Mouse (Mus musculus): ENCODE data around the gene 4933406M09Rik. TPM values are rescaled to one million over a fixed set of nuclear protein-coding genes. Genes with fewer than 3 reads are reported as not detected.

4933406M09Rik gene
- polyA plus RNA-seq, 1 experiment from 2014 or later: not detected

DNA sequence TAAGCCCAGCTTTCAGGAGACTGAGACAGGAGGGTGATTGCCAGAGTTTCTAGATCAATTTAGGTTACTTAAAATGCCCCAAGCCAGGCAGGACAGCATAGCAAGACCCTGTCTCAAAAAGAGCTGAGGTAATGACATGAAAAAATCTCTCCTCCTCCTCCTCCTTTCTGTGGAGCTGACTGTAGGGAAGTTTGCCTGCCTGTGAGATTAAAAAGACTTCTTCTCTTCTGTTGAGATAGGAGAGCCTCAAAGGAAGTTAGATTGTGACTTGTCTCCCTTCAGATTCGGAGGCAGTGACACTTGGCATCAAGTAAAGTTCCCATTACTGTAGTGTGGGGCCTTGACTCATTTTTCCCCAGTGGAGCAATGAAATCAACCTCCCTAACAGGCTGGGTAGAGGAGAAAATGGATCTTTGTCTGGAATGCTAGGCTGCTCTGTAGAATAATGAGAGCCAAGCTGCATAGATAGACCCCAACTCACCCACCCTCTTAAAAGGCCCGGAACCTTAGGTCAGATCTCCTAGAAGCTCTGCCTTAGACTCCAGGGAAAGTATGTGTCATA is 32.8 kb downstream of the 4933406M09Rik start:
- H3K9ac ChIP-seq (ENCODE audit: low read length): no peak overlapping the region
- no peaks in the 10 kb centered on the region for H3K27me3 ChIP-seq (ENCODE audit: control insufficient read depth, insufficient read depth, low read length)
- no peaks in the 10 kb centered on the region for H3K9me3 ChIP-seq (replicated peaks; ENCODE audit: control insufficient read depth, low read length)
- no peak for ATAC-seq (ENCODE audit: insufficient read depth, low FRiP score)
- peak overlapping the region; percentile 5 for H3K27ac ChIP-seq (ENCODE audit: low read length)
- H3K4me3 ChIP-seq (replicated peaks; ENCODE audit: low read length): no peak overlapping the region
- no peaks in the 10 kb centered on the region for H3K36me3 ChIP-seq (ENCODE audit: control insufficient read depth, insufficient read depth, low read length)
- peaks cover 60% of the 10 kb centered on the region for H3K4me1 ChIP-seq (ENCODE audit: control insufficient read depth, insufficient read depth, low read length)
- H3K4me2 ChIP-seq (ENCODE audit: low read depth, low read length): 0 out of 2 replicates have a peak overlapping the region, but pooled peaks have one; percentile 1
- WGBS: 72% methylated on average over 2 of the region's 2 CpGs

DNA sequence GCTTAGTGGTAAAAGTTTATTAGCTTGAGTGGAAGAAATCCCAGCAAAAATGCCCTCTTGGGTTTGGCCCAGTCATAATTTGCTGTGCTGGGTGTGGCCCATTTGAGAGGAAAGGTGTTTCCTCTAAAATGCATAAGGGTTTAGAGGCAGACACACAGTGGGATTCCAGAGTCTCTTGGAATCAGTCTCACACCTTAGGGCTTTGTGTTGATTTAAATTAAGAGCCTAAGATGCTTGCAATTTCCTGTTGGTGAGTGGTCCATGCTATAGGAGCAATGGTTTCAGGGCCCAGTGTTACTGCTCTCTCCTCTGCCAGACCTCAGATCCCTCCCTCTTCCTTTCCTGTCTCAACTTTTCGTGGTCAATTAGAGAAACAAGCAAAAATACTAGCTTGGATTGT is 33.4 kb downstream of the 4933406M09Rik start:
- Histone ChIP-seq H3K27ac (ENCODE audit: low read length) (peak overlapping the region; percentile 5), H3K4me1 (ENCODE audit: control insufficient read depth, insufficient read depth, low read length) (peaks cover 59% of the 10 kb centered on the region), H3K9ac (ENCODE audit: low read length) (no peak overlapping the region), H3K4me2 (ENCODE audit: low read depth, low read length) (peak overlapping the region; percentile 8; the same call in 1 of the 2 replicates), H3K27me3 (ENCODE audit: control insufficient read depth, insufficient read depth, low read length) (no peaks in the 10 kb centered on the region), H3K4me3 (replicated peaks; ENCODE audit: low read length) (no peak overlapping the region), H3K9me3 (replicated peaks; ENCODE audit: control insufficient read depth, low read length) (no peaks in the 10 kb centered on the region), H3K36me3 (ENCODE audit: control insufficient read depth, insufficient read depth, low read length) (no peaks in the 10 kb centered on the region)
- no peak for ATAC-seq (ENCODE audit: insufficient read depth, low FRiP score)
- 38% methylated on average over 1 of the region's 1 CpGs for WGBS

- Histone ChIP-seq H3K9ac (ENCODE audit: low read length) (no peak overlapping the region), H3K27ac (ENCODE audit: low read length) (peak overlapping the region; percentile 5), H3K4me2 (ENCODE audit: low read depth, low read length) (peak overlapping the region; percentile 8; the same call in 1 of the 2 replicates), H3K36me3 (ENCODE audit: control insufficient read depth, insufficient read depth, low read length) (0 out of 2 replicates have a peak, but pooled peaks cover 5% of the 10 kb centered on the region), H3K9me3 (replicated peaks; ENCODE audit: control insufficient read depth, low read length) (no peaks in the 10 kb centered on the region), H3K4me3 (replicated peaks; ENCODE audit: low read length) (no peak overlapping the region), H3K4me1 (ENCODE audit: control insufficient read depth, insufficient read depth, low read length) (peaks cover 53% of the 10 kb centered on the region), H3K27me3 (ENCODE audit: control insufficient read depth, insufficient read depth, low read length) (no peaks in the 10 kb centered on the region)
- ATAC-seq (ENCODE audit: insufficient read depth, low FRiP score): no peak
- WGBS: 47% methylated on average over 5 of the region's 5 CpGs
Measured at GRCm38 (mm10) chr1:134419751-134420458, 34.2 kb downstream of the 4933406M09Rik start.

DNA sequence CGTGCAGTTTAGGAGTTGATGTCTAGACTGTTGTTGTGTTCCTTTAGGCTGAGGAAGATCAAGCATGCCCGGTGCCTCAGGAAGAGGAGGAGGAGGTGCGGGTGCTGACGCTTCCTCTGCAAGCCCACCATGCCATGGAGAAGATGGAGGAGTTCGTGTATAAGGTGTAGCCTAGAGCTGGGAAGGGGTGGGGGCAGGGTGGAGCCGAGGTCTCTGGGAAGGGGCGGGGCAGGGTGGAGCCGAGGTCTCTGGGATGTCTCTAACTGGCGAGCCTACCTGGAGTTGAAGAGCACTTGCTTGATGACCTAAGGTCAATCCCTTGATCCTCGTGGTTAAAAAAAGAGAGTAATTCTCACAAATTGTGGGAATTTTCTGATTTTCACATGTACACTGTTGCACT is 38.2 kb downstream of the 4933406M09Rik start:
- H3K36me3 ChIP-seq (ENCODE audit: control insufficient read depth, insufficient read depth, low read length): peaks cover 21% of the 10 kb centered on the region
- no peaks in the 10 kb centered on the region for H3K9me3 ChIP-seq (replicated peaks; ENCODE audit: control insufficient read depth, low read length)
- no peak overlapping the region for H3K27ac ChIP-seq (ENCODE audit: low read length)
- WGBS: 61% methylated on average over 10 of the region's 10 CpGs
- no peaks in the 10 kb centered on the region for H3K27me3 ChIP-seq (ENCODE audit: control insufficient read depth, insufficient read depth, low read length)
- no peak overlapping the region for H3K4me3 ChIP-seq (replicated peaks; ENCODE audit: low read length)
- ATAC-seq (ENCODE audit: insufficient read depth, low FRiP score): no peak
- H3K9ac ChIP-seq (ENCODE audit: low read length): no peak overlapping the region
- H3K4me1 ChIP-seq (ENCODE audit: control insufficient read depth, insufficient read depth, low read length): peaks cover 24% of the 10 kb centered on the region
- H3K4me2 ChIP-seq (ENCODE audit: low read depth, low read length): no peak overlapping the region

DNA sequence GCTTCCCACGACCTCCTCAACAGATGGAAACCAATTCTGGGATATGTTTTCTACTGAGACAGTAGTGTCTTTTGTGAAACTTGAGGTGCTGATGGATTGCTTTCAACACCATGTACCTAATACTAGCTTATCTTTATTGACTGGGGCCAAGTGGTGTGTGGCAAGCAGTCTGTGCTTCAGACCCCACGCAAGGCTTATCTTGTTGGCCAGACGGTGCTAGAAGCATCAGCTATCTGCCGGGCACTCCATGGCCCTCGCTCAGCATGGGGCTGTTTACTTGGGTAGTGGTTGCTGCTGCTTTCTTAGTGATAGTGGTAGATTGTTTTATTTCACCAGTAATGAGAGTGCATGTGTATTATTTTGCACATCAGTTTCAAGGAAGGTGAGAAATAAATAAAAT is 40.5 kb downstream of the 4933406M09Rik start:
- ATAC-seq (ENCODE audit: insufficient read depth, low FRiP score): peak; percentile 78; the same call in 1 of the 2 replicates
- WGBS: 79% methylated on average over 5 of the region's 5 CpGs

GRCm38 (mm10) chr1:134433002-134433401 is 47.3 kb downstream of the 4933406M09Rik start:
- no peak for ATAC-seq (ENCODE audit: insufficient read depth, low FRiP score)
- H3K27ac ChIP-seq (ENCODE audit: low read length): no peak overlapping the region
- no peak overlapping the region for H3K9ac ChIP-seq (ENCODE audit: low read length)
- no peaks in the 10 kb centered on the region for H3K4me1 ChIP-seq (ENCODE audit: control insufficient read depth, insufficient read depth, low read length)
- no peaks in the 10 kb centered on the region for H3K9me3 ChIP-seq (replicated peaks; ENCODE audit: control insufficient read depth, low read length)
- H3K4me3 ChIP-seq (replicated peaks; ENCODE audit: low read length): no peak overlapping the region
- H3K4me2 ChIP-seq (ENCODE audit: low read depth, low read length): no peak overlapping the region
- H3K27me3 ChIP-seq (ENCODE audit: control insufficient read depth, insufficient read depth, low read length): no peaks in the 10 kb centered on the region
- H3K36me3 ChIP-seq (ENCODE audit: control insufficient read depth, insufficient read depth, low read length): peaks cover 20% of the 10 kb centered on the region
- 71% methylated on average over 10 of the region's 10 CpGs for WGBS

More for the DNA sequence above, 40.5 kb downstream of the 4933406M09Rik start:
- H3K4me1 ChIP-seq (ENCODE audit: control insufficient read depth, insufficient read depth, low read length): peaks cover 8% of the 10 kb centered on the region; the same call in 1 of the 2 replicates
- H3K27me3 ChIP-seq (ENCODE audit: control insufficient read depth, insufficient read depth, low read length): no peaks in the 10 kb centered on the region
- no peak overlapping the region for H3K9ac ChIP-seq (ENCODE audit: low read length)
- H3K4me3 ChIP-seq (replicated peaks; ENCODE audit: low read length): no peak overlapping the region
- H3K36me3 ChIP-seq (ENCODE audit: control insufficient read depth, insufficient read depth, low read length): peaks cover 31% of the 10 kb centered on the region
- no peak overlapping the region for H3K27ac ChIP-seq (ENCODE audit: low read length)
- H3K9me3 ChIP-seq (replicated peaks; ENCODE audit: control insufficient read depth, low read length): no peaks in the 10 kb centered on the region
- H3K4me2 ChIP-seq (ENCODE audit: low read depth, low read length): no peak overlapping the region

DNA sequence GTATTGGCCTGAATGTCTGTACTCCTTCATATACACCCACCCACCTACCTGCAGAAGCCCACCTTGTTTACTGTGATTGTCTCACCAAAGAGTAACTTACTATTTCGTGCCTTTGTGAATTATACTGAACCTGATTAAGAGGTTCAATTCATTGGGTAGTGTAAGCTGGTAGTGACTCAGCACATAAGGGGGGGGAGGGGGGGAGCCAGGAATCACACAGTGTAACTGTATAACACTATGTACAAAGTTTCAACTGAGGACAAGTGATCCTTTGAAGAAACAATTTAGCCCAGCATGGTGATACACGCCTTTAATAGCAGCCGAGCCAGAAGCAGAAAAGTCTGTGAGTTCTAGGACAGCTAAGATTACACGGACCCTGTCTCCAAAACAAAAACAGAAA is 47.7 kb downstream of the 4933406M09Rik start:
- no peak overlapping the region for H3K4me2 ChIP-seq (ENCODE audit: low read depth, low read length)
- no peak overlapping the region for H3K27ac ChIP-seq (ENCODE audit: low read length)
- ATAC-seq (ENCODE audit: insufficient read depth, low FRiP score): no peak
- no peak overlapping the region for H3K9ac ChIP-seq (ENCODE audit: low read length)
- H3K9me3 ChIP-seq (replicated peaks; ENCODE audit: control insufficient read depth, low read length): no peaks in the 10 kb centered on the region
- no peak overlapping the region for H3K4me3 ChIP-seq (replicated peaks; ENCODE audit: low read length)
- WGBS: 87% methylated on average over 4 of the region's 4 CpGs
- no peaks in the 10 kb centered on the region for H3K4me1 ChIP-seq (ENCODE audit: control insufficient read depth, insufficient read depth, low read length)
- peaks cover 20% of the 10 kb centered on the region for H3K36me3 ChIP-seq (ENCODE audit: control insufficient read depth, insufficient read depth, low read length)
- H3K27me3 ChIP-seq (ENCODE audit: control insufficient read depth, insufficient read depth, low read length): no peaks in the 10 kb centered on the region

- peaks cover 14% of the 10 kb centered on the region; the same call in 1 of the 2 replicates for H3K36me3 ChIP-seq (ENCODE audit: control insufficient read depth, insufficient read depth, low read length)
- H3K9ac ChIP-seq (ENCODE audit: low read length): no peak overlapping the region
- H3K4me2 ChIP-seq (ENCODE audit: low read depth, low read length): no peak overlapping the region
- no peaks in the 10 kb centered on the region for H3K4me1 ChIP-seq (ENCODE audit: control insufficient read depth, insufficient read depth, low read length)
- H3K27ac ChIP-seq (ENCODE audit: low read length): no peak overlapping the region
- H3K4me3 ChIP-seq (replicated peaks; ENCODE audit: low read length): no peak overlapping the region
- no peaks in the 10 kb centered on the region for H3K27me3 ChIP-seq (ENCODE audit: control insufficient read depth, insufficient read depth, low read length)
- ATAC-seq (ENCODE audit: insufficient read depth, low FRiP score): no peak
- no peaks in the 10 kb centered on the region for H3K9me3 ChIP-seq (replicated peaks; ENCODE audit: control insufficient read depth, low read length)
- 31% methylated on average over 4 of the region's 4 CpGs for WGBS
Measured at GRCm38 (mm10) chr1:134435414-134435813, 49.7 kb downstream of the 4933406M09Rik start.

- no peak overlapping the region for H3K27ac ChIP-seq (ENCODE audit: low read length)
- no peak overlapping the region for H3K4me3 ChIP-seq (replicated peaks; ENCODE audit: low read length)
- no peaks in the 10 kb centered on the region for H3K4me1 ChIP-seq (ENCODE audit: control insufficient read depth, insufficient read depth, low read length)
- no peaks in the 10 kb centered on the region for H3K27me3 ChIP-seq (ENCODE audit: control insufficient read depth, insufficient read depth, low read length)
- H3K9me3 ChIP-seq (replicated peaks; ENCODE audit: control insufficient read depth, low read length): no peaks in the 10 kb centered on the region
- H3K36me3 ChIP-seq (ENCODE audit: control insufficient read depth, insufficient read depth, low read length): no peaks in the 10 kb centered on the region
- 83% methylated on average over 6 of the region's 6 CpGs for WGBS
- no peak overlapping the region for H3K4me2 ChIP-seq (ENCODE audit: low read depth, low read length)
- no peak for ATAC-seq (ENCODE audit: insufficient read depth, low FRiP score)
- H3K9ac ChIP-seq (ENCODE audit: low read length): no peak overlapping the region
Measured at GRCm38 (mm10) chr1:134440437-134440836, 54.7 kb downstream of the 4933406M09Rik start.
